Mouse (Mus musculus) cortical plate, adult 2 months (tissue): Measurements from ENCODE around the gene Foxe1.

Source experiments
- CTCF ChIP-seq: fragments of 200-500 bp; IDR thresholded peaks from 2 replicates; pipeline ENCODE4 v1.5.1; 2011; ENCODE audit warnings: mild to moderate bottlenecking, control low read depth, low read length; ENCODE audit not compliant: insufficient read depth; ENCODE audit errors: extremely low read depth
- POLR2A ChIP-seq: fragments of 200-500 bp; IDR thresholded peaks from 2 replicates; pipeline ENCODE4 v1.6.1; 2011; ENCODE audit warnings: mild to moderate bottlenecking, low read length, control low read depth; ENCODE audit not compliant: insufficient read depth; ENCODE audit errors: extremely low read depth

- no peak for TF ChIP-seq CTCF
- no peak for TF ChIP-seq POLR2A
These were observed 24.1 kb downstream of the Foxe1 start for GRCm38 (mm10) chr4:46367487-46367959.
